Mouse (Mus musculus): ENCODE data around the gene Plb1. TPM values are rescaled to one million over a fixed set of nuclear protein-coding genes. Genes with fewer than 3 reads are reported as not detected.

Plb1 gene
- not detected in 2 replicates for polyA plus RNA-seq (2014; fragmentation: Nextera tagmentation; extraction: Ambion mirVana)

DNA sequence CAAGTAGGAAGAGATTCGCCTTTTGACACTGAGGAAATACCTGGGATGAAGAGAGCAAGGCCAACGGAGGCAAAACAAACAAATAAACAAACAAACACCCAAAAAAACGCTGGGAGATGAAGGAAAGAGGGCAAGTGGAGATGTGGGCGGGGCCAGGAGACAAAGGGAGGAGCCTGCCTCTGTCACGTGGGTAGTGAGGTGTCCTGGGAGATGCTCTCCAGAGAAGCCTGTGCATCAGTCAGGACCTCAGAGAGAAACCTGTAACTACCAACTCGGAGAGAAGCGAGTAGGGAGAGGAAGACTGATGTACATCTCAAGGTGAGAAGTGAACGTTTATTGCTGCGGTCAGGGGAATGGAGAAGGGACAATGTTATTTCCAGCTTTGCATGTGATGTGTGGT, at the start of gene Plb1:
Plb1 (plus strand) TSS at position 235 of the 400 bp plus-strand sequence.
- Histone ChIP-seq H3K27me3 (ENCODE audit: control insufficient read depth, insufficient read depth, low read length) (no peaks in the 10 kb centered on the region), H3K4me1 (ENCODE audit: control insufficient read depth, insufficient read depth, low read length) (no peaks in the 10 kb centered on the region), H3K27ac (replicated peaks; ENCODE audit: low read depth, low read length) (no peak within 1 kb of the TSS), H3K9ac (replicated peaks; ENCODE audit: low read length) (no peak within 1 kb of the TSS), H3K9me3 (ENCODE audit: control insufficient read depth, low read length) (no peaks in the 10 kb centered on the region), H3K4me2 (ENCODE audit: low read length) (no peak within 1 kb of the TSS), H3K36me3 (ENCODE audit: control insufficient read depth, insufficient read depth, low read length) (no peaks in the 10 kb centered on the region), H3K4me3 (replicated peaks; ENCODE audit: low read depth, low read length) (no peak within 1 kb of the TSS)
- WGBS: 78% methylated on average over 9 of the region's 9 CpGs
- no peak for ATAC-seq (ENCODE audit: low FRiP score, low TSS enrichment)
- DNase-seq: no peak

DNA sequence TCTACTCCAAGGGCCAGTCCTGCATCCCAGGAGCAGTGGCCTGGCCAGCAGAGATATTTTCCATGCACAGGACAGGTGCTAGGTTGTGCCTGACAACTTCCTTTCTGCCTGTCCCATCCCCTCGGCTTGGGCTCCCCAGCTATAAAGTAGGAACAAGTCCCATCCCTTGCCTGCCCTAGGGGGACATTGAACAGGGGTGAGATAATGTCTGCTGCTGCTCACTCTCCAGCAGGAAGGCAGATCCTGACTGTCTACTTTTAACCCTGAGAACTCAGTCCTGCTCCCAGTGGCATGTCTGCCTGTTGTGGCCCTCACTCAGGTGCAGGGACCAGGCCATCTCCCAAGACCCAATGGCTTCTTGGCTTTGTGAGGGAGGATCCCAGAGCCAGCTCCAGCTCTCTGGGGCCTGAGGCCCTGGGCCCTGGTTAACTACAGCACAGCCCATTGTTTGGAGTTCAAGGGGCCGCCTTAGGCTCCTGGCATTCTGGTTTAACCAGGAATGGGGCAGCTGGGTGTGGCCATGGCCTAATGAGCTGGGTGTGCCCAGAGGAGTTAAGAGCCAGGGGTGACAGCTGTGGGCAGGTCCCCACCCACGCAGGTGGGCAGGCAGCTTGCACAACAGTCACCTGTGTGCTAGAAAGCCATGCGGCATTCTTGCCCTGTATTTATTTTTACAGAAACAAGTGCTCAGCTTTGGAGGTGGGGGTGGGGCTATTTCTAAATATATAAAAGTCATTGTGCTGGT, 49.5 kb upstream of the Plb1 start:
- Histone ChIP-seq H3K4me1 (ENCODE audit: control insufficient read depth, insufficient read depth, low read length) (no peaks in the 10 kb centered on the region), H3K27ac (replicated peaks; ENCODE audit: low read depth, low read length) (no peak overlapping the region), H3K9me3 (ENCODE audit: control insufficient read depth, low read length) (no peaks in the 10 kb centered on the region), H3K36me3 (ENCODE audit: control insufficient read depth, insufficient read depth, low read length) (no peaks in the 10 kb centered on the region), H3K9ac (replicated peaks; ENCODE audit: low read length) (no peak overlapping the region), H3K27me3 (ENCODE audit: control insufficient read depth, insufficient read depth, low read length) (no peaks in the 10 kb centered on the region), H3K4me3 (replicated peaks; ENCODE audit: low read depth, low read length) (no peak overlapping the region), H3K4me2 (ENCODE audit: low read length) (no peak overlapping the region)
- ATAC-seq (ENCODE audit: low FRiP score, low TSS enrichment): no peak
- WGBS: 75% methylated on average over 4 of the region's 4 CpGs
- DNase-seq: no peak

DNA sequence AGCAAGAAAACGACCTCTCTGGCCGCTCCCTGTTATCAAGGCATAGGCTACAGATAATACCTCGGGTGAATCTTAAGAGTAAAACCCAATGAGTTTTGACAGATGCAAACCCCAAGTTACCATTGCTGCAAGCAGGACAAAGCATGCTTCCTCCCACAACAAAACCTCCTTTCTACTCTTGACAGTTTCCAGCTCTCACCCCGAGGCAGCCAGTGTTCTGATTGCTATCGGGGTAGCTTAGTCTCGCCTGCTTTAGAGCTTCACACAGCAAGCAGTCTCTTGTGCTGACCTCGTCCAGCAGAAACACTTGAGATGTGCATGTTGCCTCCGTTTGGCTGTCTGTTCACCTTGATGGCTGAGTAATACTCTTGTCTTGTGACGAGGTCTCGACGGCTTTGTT, 44.8 kb upstream of the Plb1 start:
- H3K4me1 ChIP-seq (ENCODE audit: control insufficient read depth, insufficient read depth, low read length): no peaks in the 10 kb centered on the region
- H3K4me3 ChIP-seq (replicated peaks; ENCODE audit: low read depth, low read length): no peak overlapping the region
- H3K27me3 ChIP-seq (ENCODE audit: control insufficient read depth, insufficient read depth, low read length): no peaks in the 10 kb centered on the region
- ATAC-seq (ENCODE audit: low FRiP score, low TSS enrichment): no peak
- no peak overlapping the region for H3K27ac ChIP-seq (replicated peaks; ENCODE audit: low read depth, low read length)
- H3K4me2 ChIP-seq (ENCODE audit: low read length): no peak overlapping the region
- peak; percentile 8 for DNase-seq
- WGBS: 41% methylated on average over 11 of the region's 11 CpGs
- H3K9me3 ChIP-seq (ENCODE audit: control insufficient read depth, low read length): no peaks in the 10 kb centered on the region
- no peak overlapping the region for H3K9ac ChIP-seq (replicated peaks; ENCODE audit: low read length)
- no peaks in the 10 kb centered on the region for H3K36me3 ChIP-seq (ENCODE audit: control insufficient read depth, insufficient read depth, low read length)

DNA sequence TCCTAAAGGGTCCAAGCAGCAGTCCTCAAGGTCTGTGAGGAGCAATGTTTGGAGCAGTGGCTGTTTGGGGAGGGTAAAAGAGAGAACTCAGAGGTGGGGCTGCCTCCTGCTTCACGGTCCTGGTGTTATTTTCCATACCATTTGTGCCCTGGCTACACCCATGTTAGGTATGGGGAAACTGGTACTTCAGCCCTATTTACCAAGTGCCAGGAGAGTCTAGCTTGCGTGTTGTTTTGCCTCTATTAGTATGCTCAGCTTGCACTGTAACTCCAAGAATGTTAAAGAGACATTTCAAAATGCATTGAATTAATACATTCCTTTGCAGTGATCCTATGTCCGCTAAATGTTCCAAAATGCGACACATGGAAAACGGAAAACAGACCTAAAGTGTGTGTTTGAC, 41.2 kb upstream of the Plb1 start:
- 89% methylated on average over 5 of the region's 5 CpGs for WGBS

DNA sequence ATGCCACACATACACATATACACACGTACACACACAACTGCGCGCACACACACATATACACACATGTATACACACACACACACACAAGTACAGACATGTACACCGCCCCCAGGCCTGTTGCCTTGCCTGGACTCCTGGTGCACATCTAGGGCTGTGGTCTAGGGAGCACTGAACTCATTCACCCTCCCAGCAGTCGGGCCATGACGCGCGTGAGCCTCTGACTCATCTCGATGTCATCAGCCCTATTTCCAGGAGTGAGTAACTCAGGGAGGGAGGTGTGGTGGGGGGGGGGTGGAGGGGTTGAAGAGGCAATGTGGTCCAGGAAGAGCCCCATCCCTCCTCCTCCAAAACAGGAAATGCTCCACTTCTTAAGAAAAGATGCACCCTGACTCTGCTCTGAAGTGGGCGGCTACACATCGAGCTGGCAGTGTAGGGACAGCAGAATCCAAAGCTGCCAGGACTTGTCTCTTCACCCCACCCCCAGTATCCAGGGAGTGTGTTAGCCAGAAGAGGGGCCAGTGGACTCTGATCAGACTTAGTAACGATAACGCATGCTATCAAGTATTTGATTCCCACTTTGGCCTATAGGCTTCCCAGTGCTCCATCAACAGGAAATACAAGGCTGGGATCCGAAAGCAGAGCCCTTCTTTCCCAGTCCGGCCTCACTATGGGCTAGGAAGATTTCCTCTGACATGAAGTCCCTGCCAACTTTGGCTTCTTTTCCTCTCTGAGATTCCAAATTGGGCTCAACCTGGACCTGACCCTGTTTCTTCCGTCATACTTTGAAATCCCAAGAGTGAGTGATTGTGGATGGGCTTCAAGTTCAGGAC, 40.3 kb upstream of the Plb1 start:
- H3K27ac ChIP-seq (replicated peaks; ENCODE audit: low read depth, low read length): no peak overlapping the region
- no peaks in the 10 kb centered on the region for H3K36me3 ChIP-seq (ENCODE audit: control insufficient read depth, insufficient read depth, low read length)
- 94% methylated on average over 16 of the region's 16 CpGs for WGBS
- H3K27me3 ChIP-seq (ENCODE audit: control insufficient read depth, insufficient read depth, low read length): no peaks in the 10 kb centered on the region
- H3K4me1 ChIP-seq (ENCODE audit: control insufficient read depth, insufficient read depth, low read length): no peaks in the 10 kb centered on the region
- no peak for ATAC-seq (ENCODE audit: low FRiP score, low TSS enrichment)
- no peak overlapping the region for H3K9ac ChIP-seq (replicated peaks; ENCODE audit: low read length)
- H3K9me3 ChIP-seq (ENCODE audit: control insufficient read depth, low read length): no peaks in the 10 kb centered on the region
- no peak for DNase-seq
- no peak overlapping the region for H3K4me3 ChIP-seq (replicated peaks; ENCODE audit: low read depth, low read length)
- no peak overlapping the region for H3K4me2 ChIP-seq (ENCODE audit: low read length)

More for the DNA sequence above, 41.2 kb upstream of the Plb1 start:
- Histone ChIP-seq H3K4me2 (ENCODE audit: low read length) (no peak overlapping the region), H3K4me1 (ENCODE audit: control insufficient read depth, insufficient read depth, low read length) (no peaks in the 10 kb centered on the region), H3K9ac (replicated peaks; ENCODE audit: low read length) (no peak overlapping the region), H3K4me3 (replicated peaks; ENCODE audit: low read depth, low read length) (no peak overlapping the region), H3K27ac (replicated peaks; ENCODE audit: low read depth, low read length) (no peak overlapping the region), H3K27me3 (ENCODE audit: control insufficient read depth, insufficient read depth, low read length) (no peaks in the 10 kb centered on the region), H3K36me3 (ENCODE audit: control insufficient read depth, insufficient read depth, low read length) (no peaks in the 10 kb centered on the region), H3K9me3 (ENCODE audit: control insufficient read depth, low read length) (no peaks in the 10 kb centered on the region)
- ATAC-seq (ENCODE audit: low FRiP score, low TSS enrichment) (no peak), DNase-seq (no peak)

DNA sequence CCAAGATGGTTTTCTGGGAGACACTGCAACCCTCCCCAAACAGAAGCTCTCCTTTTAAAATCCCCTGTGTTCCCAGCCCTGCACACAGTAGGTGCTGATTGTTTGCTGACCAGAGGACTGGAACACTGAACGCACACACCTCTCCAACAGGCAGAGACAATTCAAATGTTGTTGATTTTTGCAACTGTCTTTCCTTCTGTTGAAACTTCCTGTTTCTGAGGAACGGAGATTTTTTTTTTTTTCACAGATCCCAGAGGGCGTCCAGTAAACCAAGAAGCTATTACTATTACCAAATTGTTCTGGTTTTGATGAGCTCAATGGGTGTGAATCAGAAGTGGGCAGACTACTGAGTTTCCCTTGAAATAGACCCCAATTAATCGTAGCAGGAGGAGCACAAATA, 38.3 kb upstream of the Plb1 start:
- Histone ChIP-seq H3K27ac (replicated peaks; ENCODE audit: low read depth, low read length) (no peak overlapping the region), H3K4me2 (ENCODE audit: low read length) (no peak overlapping the region), H3K4me3 (replicated peaks; ENCODE audit: low read depth, low read length) (no peak overlapping the region), H3K27me3 (ENCODE audit: control insufficient read depth, insufficient read depth, low read length) (no peaks in the 10 kb centered on the region), H3K4me1 (ENCODE audit: control insufficient read depth, insufficient read depth, low read length) (no peaks in the 10 kb centered on the region), H3K36me3 (ENCODE audit: control insufficient read depth, insufficient read depth, low read length) (no peaks in the 10 kb centered on the region), H3K9ac (replicated peaks; ENCODE audit: low read length) (no peak overlapping the region), H3K9me3 (ENCODE audit: control insufficient read depth, low read length) (no peaks in the 10 kb centered on the region)
- no peak for ATAC-seq (ENCODE audit: low FRiP score, low TSS enrichment)
- DNase-seq: no peak
- WGBS: 76% methylated on average over 4 of the region's 4 CpGs

DNA sequence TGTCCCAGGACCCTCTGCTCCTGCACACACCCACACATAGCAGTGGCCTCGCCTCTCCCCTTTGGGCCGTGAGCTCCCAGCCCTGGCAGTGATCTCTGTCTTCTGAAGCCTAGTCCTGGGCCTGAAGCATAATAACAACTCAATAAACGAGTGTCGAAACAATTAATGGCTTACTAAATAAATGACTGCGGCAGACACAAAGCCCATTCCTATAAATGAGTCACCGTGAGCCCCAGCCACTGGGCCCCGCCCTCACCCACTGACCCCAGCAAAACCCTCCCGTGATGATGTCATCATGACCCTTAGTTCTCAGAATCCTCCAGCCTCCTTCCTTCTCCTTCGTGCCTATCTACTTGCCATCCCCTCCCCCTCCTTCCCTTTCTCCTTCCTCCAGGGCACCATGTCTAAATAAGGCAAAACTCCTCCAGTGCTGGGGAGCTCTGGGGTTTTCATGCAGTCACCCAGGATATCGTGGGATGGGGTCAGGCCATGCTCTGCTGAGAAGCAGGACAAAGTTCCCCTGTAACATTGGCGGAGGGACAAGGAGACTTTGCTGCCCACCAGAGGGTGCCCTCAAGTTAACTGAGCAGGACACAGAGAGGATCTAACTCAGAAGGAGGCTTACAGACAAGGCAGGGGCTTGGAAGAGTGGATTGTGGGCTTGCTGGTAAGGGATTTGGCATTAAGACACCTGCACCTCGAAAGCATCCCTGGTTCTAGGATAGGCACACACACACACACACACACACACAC, 36.5 kb upstream of the Plb1 start:
- Histone ChIP-seq H3K27me3 (ENCODE audit: control insufficient read depth, insufficient read depth, low read length) (no peaks in the 10 kb centered on the region), H3K9me3 (ENCODE audit: control insufficient read depth, low read length) (no peaks in the 10 kb centered on the region), H3K36me3 (ENCODE audit: control insufficient read depth, insufficient read depth, low read length) (no peaks in the 10 kb centered on the region), H3K4me3 (replicated peaks; ENCODE audit: low read depth, low read length) (no peak overlapping the region), H3K4me1 (ENCODE audit: control insufficient read depth, insufficient read depth, low read length) (no peaks in the 10 kb centered on the region), H3K9ac (replicated peaks; ENCODE audit: low read length) (no peak overlapping the region), H3K27ac (replicated peaks; ENCODE audit: low read depth, low read length) (no peak overlapping the region), H3K4me2 (ENCODE audit: low read length) (no peak overlapping the region)
- no peak for DNase-seq
- ATAC-seq (ENCODE audit: low FRiP score, low TSS enrichment): no peak
- WGBS: 72% methylated on average over 12 of the region's 12 CpGs

DNA sequence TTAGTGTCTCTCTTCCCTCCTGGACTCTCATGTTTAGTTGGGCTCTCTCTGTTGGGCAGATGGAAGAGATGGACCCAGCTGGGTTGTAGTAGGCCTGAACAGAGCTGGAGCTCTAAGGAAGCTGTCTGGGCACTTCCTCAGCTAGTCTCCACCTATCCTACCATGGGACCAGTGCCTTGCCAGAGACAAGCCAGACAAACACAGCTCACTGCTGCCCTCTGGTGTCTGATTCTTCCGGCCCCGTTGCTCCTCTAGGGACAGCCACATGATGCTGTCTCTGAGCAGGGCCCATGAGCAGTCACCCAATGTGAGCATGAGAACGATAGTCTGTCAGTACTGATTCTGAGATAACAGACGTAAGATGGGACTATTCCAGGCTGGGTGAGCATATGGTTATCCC, 34.8 kb upstream of the Plb1 start:
- DNase-seq (peak; percentile 83), ATAC-seq (ENCODE audit: low FRiP score, low TSS enrichment) (no peak)
- Histone ChIP-seq H3K4me2 (ENCODE audit: low read length) (no peak overlapping the region), H3K4me1 (ENCODE audit: control insufficient read depth, insufficient read depth, low read length) (no peaks in the 10 kb centered on the region), H3K27ac (replicated peaks; ENCODE audit: low read depth, low read length) (no peak overlapping the region), H3K9ac (replicated peaks; ENCODE audit: low read length) (no peak overlapping the region), H3K4me3 (replicated peaks; ENCODE audit: low read depth, low read length) (no peak overlapping the region), H3K36me3 (ENCODE audit: control insufficient read depth, insufficient read depth, low read length) (no peaks in the 10 kb centered on the region), H3K9me3 (ENCODE audit: control insufficient read depth, low read length) (no peaks in the 10 kb centered on the region), H3K27me3 (ENCODE audit: control insufficient read depth, insufficient read depth, low read length) (no peaks in the 10 kb centered on the region)
- WGBS: 19% methylated on average over 4 of the region's 4 CpGs

Data from midbrain, embryonic 14.5 days (tissue).